Mouse (Mus musculus) retina, postnatal 1 day (tissue): ENCODE measurements at regions not wholly inside any gene's neighbourhood (a gene's known extent, or its start where the extent isn't known, plus 50 kb on each side); places are given as distances from the start of the nearest gene placed in this dataset.

Experiments used
- DNase-seq: peaks from one replicate; pipeline ENCODE4 v3.0.0-alpha.2; 2012

GRCm38 (mm10) chr13:4662336-4663101 is 53.5 kb upstream of the Akr1e1 start:
- peak; percentile 71 for DNase-seq
